Mouse (Mus musculus): Measurements from ENCODE around the gene Hspa1b.

Hspa1b gene

GRCm38 (mm10) chr17:34931061-34931734, 27.8 kb downstream of the Hspa1b start, which contains the start of gene Neu1:
TSS of gene Neu1 (plus strand) at chr17:34931253.
- POLR2A ChIA-PET, result interaction anchor here (0.6 to 6.6 kb wide), 59 partner anchors 9 to 876 kb away, joined by 3 to 158 read pairs (median 4); partner anchors contain the start of genes H2-DMa (in 2 of the 4), Vars (in 2 of the 4), C2 (in 1 of the 4) and Cfb (in 1 of the 4)
- CTCF ChIA-PET, result interaction anchor here (0.6 to 3.1 kb wide), 27 partner anchors 8 to 749 kb away, joined by 3 to 11 read pairs (median 4); partner anchors contain the start of genes C2 (in 1 of the 4), Ehmt2 (in 1 of the 4) and Zbtb12 (in 1 of the 4)

GRCm38 (mm10) chr17:34928841-34929240, 30.2 kb downstream of the Hspa1b start:
- ChIA-PET CTCF (interaction anchor here in 2 of 4 experiments (0.6 to 1.6 kb wide), 6 partner anchors 10 to 840 kb away, joined by 3 to 14 read pairs (median 4); partner anchors contain the start of gene Lsm2 (in 1 of the 2)), POLR2A (interaction anchor here (0.6 to 3.2 kb wide), 18 partner anchors 9 to 538 kb away, joined by 3 to 78 read pairs (median 4); no protein-coding TSS in a partner anchor)

- ChIA-PET POLR2A (interaction anchor here (0.7 to 3.2 kb wide), 24 partner anchors 8 to 158 kb away, joined by 3 to 78 read pairs (median 6); partner anchors contain the start of gene Slc44a4 (in 1 of the 4)), CTCF (interaction anchor here in 3 of 4 experiments (0.6 to 1.6 kb wide), 12 partner anchors 8 to 241 kb away, joined by 3 to 14 read pairs (median 3); no protein-coding TSS in a partner anchor)
Observed at GRCm38 (mm10) chr17:34927306-34928019, 31.6 kb downstream of the Hspa1b start.

- ChIA-PET CTCF (interaction anchor here (0.6 to 4.5 kb wide), 14 partner anchors 9 to 311 kb away, joined by 3 to 34 read pairs (median 4); partner anchors contain the start of genes Ehmt2 (in 1 of the 4), Nfkbil1 (in 1 of the 4) and Slc44a4 (in 1 of the 4)), POLR2A (interaction anchor here in 3 of 4 experiments (0.7 to 4.0 kb wide), 16 partner anchors 8 to 321 kb away, joined by 3 to 43 read pairs (median 5); partner anchors contain the start of gene Slc44a4 (in 1 of the 3))
Observed at GRCm38 (mm10) chr17:34924258-34924657, 34.8 kb downstream of the Hspa1b start.

GRCm38 (mm10) chr17:34922939-34923338, 36.1 kb downstream of the Hspa1b start:
- ChIA-PET POLR2A (interaction anchor here (0.6 to 4.0 kb wide), 11 partner anchors 10 to 61 kb away, joined by 3 to 43 read pairs (median 3); partner anchors contain the start of gene Slc44a4 (in 1 of the 4)), CTCF (interaction anchor here in 3 of 4 experiments (0.6 to 4.5 kb wide), 14 partner anchors 8 to 312 kb away, joined by 3 to 34 read pairs (median 4); partner anchors contain the start of genes Neu1 (in 1 of the 3) and Nfkbil1 (in 1 of the 3))

GRCm38 (mm10) chr17:34917188-34917587, 41.9 kb downstream of the Hspa1b start:
- CTCF ChIA-PET, result interaction anchor here in 1 of 4 experiments (0.6 to 2.5 kb wide), 3 partner anchors 13 to 37 kb away, joined by 3 to 9 read pairs (median 4); partner anchors contain the start of genes C2, Ehmt2 and Neu1
- POLR2A ChIA-PET, result interaction anchor here (0.5 to 8.3 kb wide), 30 partner anchors 7 to 142 kb away, joined by 3 to 67 read pairs (median 4); partner anchors contain the start of genes C2 (in 1 of the 4), Ddah2 (in 1 of the 4), Ehmt2 (in 1 of the 4) and Gm20547 (in 1 of the 4)

GRCm38 (mm10) chr17:34916316-34916715, 42.7 kb downstream of the Hspa1b start:
- ChIA-PET CTCF (interaction anchor here in 2 of 4 experiments (0.7 to 1.2 kb wide), 8 partner anchors 8 to 252 kb away, joined by 3 to 6 read pairs (median 4); partner anchors contain the start of gene Ddah2 (in 1 of the 2)), POLR2A (interaction anchor here in 3 of 4 experiments (0.6 to 8.3 kb wide), 13 partner anchors 8 to 336 kb away, joined by 3 to 67 read pairs (median 6); no protein-coding TSS in a partner anchor)

GRCm38 (mm10) chr17:34915410-34915831, 43.6 kb downstream of the Hspa1b start:
- POLR2A ChIA-PET, result interaction anchor here in 3 of 4 experiments (0.5 to 8.3 kb wide), 16 partner anchors 9 to 797 kb away, joined by 3 to 67 read pairs (median 4); partner anchors contain the start of genes C2 (in 1 of the 3) and Neu1 (in 1 of the 3)
- CTCF ChIA-PET, result interaction anchor here in 3 of 4 experiments (0.6 to 2.3 kb wide), 8 partner anchors 9 to 251 kb away, joined by 3 to 9 read pairs (median 6); no protein-coding TSS in a partner anchor

- ChIA-PET CTCF (interaction anchor here in 3 of 4 experiments (0.5 to 2.3 kb wide), 9 partner anchors 8 to 328 kb away, joined by 3 to 7 read pairs (median 4); no protein-coding TSS in a partner anchor), POLR2A (interaction anchor here in 3 of 4 experiments (0.5 to 9.6 kb wide), 17 partner anchors 10 to 952 kb away, joined by 3 to 93 read pairs (median 5); partner anchors contain the start of genes C2 (in 1 of the 3), Ehmt2 (in 1 of the 3), Neu1 (in 1 of the 3) and Skiv2l (in 1 of the 3))
Observed at GRCm38 (mm10) chr17:34913930-34914665, 44.9 kb downstream of the Hspa1b start, which contains the start of gene Slc44a4. TSS of gene Slc44a4 (plus strand) at chr17:34914466.

- CTCF ChIA-PET, result interaction anchor here (0.5 to 3.7 kb wide), 64 partner anchors 9 to 923 kb away, joined by 3 to 34 read pairs (median 5); partner anchors contain the start of genes Neu1 (in 3 of the 4), C2 (in 2 of the 4), Ehmt2 (in 2 of the 4) and Skiv2l (in 2 of the 4)
- POLR2A ChIA-PET, result interaction anchor here (0.5 to 9.6 kb wide), 26 partner anchors 8 to 330 kb away, joined by 3 to 93 read pairs (median 7); partner anchors contain the start of genes C2 (in 3 of the 4), Ehmt2 (in 3 of the 4), Agpat1 (in 1 of the 4) and Ddx39b (in 1 of the 4)
Observed at GRCm38 (mm10) chr17:34911945-34912351, 47.1 kb downstream of the Hspa1b start.

GRCm38 (mm10) chr17:34910982-34911381, 48.1 kb downstream of the Hspa1b start:
- ChIA-PET CTCF (interaction anchor here (0.5 to 3.7 kb wide), 35 partner anchors 8 to 320 kb away, joined by 3 to 34 read pairs (median 6); partner anchors contain the start of genes C2 (in 2 of the 4), Ehmt2 (in 2 of the 4), Neu1 (in 2 of the 4) and Skiv2l (in 1 of the 4)), POLR2A (interaction anchor here in 3 of 4 experiments (0.6 to 9.6 kb wide), 22 partner anchors 7 to 959 kb away, joined by 3 to 93 read pairs (median 4); partner anchors contain the start of genes C2 (in 3 of the 3), Ehmt2 (in 3 of the 3), Agpat1 (in 1 of the 3) and Pbx2 (in 1 of the 3))
